Mouse (Mus musculus) kidney, adult 8-10 months (tissue): Measurements from ENCODE around the gene Adamtsl5.
"Not testable (repeated sequence)": the region's sequence is repeated elsewhere in the genome, so short reads cannot be mapped to it uniquely, and the experiment has no call there.

Source experiments
- DNase-seq, 2 experiments: peaks; one replicate each; pipeline ENCODE4 v3.0.0; 2022

Adamtsl5 gene

GRCm38 (mm10) chr10:80371411-80371966 lies 23.3 kb upstream of the Adamtsl5 start:
- peak; percentile 53 to 65 for DNase-seq

DNA sequence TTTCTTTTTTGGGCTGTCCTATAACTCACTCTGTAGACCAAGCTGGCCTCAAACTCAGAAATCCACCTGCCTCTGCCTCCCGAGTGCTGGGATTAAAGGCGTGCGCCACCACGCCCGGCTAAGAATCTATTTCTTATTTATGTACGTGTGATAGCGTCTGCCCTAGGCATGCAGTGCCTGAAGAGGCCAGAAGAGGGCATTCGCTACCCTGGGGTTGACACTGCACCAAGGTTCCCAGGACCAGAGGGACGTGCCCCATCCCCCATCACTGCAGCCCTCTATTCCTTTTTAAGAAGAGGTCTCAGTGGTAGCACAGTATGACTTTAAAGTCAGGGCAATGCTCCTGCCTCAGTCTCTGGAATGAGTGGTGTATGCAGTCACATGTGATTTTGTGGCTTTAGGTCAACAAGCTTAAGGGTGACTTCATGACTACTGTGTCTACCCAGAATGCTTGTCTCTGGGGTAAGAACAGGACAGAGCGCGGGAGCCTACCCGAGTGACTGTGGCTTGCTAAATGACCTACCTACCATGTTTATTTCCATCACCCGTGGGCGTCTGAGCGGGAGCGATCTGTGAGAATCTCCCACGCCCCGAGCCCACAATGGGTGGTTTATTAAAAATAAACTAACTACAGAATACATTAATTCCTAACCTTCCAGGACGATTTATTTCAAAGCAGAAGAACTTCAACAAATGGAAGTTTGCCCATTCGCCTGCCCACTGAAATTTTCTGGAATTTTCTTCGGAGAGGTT lies 22.0 kb upstream of the Adamtsl5 start:
- DNase-seq = no peak

DNA sequence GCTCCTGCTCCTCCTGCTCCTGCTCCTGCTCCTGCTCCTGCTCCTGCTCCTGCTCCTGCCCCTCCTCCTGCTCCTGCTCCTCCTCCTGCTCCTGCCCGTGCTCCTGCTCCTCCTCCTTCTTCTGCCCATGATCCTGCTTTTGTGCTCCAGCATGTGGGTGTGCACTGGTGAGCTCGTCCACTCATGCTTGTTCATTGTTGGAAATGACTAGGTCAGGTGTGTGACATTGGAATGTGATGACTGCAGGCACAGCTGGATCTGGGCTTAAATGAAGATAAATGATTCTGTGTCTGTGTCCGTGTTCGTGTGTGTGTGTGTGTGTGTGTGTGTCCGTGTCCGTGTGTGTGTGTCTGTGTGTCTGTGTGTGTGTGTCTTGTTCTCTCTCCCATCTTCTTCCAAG lies 20.2 kb upstream of the Adamtsl5 start:
- DNase-seq = no peak

- DNase-seq = no peak
These were observed 19.7 kb upstream of the Adamtsl5 start for GRCm38 (mm10) chr10:80367954-80368353.

DNA sequence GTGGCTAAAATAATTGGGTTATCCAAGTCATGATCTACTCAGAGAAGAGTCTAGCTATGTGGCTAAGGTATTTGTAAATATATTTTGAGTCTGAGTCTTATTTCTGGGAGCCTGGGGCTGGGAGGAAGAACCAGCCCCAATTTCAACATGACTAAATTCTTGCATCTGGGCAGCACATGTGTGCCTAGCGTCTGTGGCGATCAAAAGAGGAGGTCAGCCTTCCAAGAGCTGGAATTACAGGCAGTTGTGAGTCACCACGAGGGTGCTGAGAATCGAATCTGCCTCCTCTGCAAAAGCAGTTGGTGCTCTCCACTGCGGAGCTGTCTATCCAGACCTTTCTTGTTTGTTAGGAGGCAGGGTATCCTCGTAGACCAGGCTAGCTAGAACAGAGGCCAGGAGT lies 17.5 kb upstream of the Adamtsl5 start:
- no peak for DNase-seq

- DNase-seq = no peak
These were observed 15.5 kb upstream of the Adamtsl5 start for GRCm38 (mm10) chr10:80363734-80364133.

DNA sequence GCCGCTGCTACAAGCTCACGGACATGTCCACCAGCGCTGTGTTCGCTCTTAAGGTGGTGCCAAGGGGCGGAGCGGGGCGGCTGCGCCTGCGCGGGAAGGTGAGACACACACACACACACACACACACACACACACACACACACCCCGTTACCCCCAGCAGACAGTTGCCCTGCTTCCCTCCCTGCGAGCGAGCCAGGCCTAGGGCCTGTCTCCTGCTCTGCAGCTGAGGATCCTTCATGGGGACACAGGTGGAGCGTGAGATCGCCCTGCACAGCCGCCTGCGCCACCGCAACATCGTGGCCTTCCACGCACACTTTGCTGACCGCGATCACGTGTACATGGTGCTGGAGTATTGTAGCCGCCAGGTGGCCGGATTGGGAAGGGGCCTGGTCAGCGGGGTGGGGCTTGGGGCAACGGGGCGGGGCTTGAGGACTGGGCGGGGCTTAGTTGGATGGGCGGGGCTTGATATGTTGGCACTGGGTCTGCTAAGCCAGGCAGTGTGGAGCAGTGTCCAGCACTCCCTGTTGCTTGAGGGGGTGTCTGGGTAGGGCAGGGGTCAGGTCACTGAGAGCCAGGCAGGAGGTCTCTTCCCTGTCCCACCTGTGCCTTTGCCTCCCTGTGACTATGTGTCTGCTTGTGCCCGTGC lies 9.9 kb upstream of the Adamtsl5 start:
- peak in 1 of 2 experiments; percentile 59 for DNase-seq

- no peak for DNase-seq
These were observed 9.1 kb upstream of the Adamtsl5 start for GRCm38 (mm10) chr10:80357336-80357735.

GRCm38 (mm10) chr10:80356737-80357136 lies 8.5 kb upstream of the Adamtsl5 start:
- DNase-seq = no peak

GRCm38 (mm10) chr10:80356001-80356682 lies 7.9 kb upstream of the Adamtsl5 start, which contains the start of gene Plk5:
Gene Plk5 (plus strand): TSS chr10:80356459.
- no peak for DNase-seq

DNA sequence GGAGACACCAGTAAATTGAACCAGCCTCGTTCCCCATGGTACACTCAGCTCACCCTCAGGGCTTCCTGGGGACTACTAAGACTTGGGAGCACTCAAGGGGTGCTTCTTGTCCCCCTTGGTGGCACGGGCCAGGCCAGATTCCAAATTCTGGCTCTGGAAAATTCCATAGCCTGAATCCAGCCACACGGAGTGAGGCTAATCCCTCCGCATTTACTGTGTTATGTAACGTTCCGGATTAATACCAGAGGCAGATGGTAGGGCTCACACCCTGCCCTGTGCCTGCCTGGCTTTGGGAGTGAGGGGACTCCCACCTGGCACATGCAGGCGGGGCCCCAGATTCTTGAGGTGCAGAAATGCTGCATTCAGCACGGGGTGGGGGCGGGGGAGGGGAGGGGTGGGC lies 7.2 kb upstream of the Adamtsl5 start:
- no peak for DNase-seq

DNA sequence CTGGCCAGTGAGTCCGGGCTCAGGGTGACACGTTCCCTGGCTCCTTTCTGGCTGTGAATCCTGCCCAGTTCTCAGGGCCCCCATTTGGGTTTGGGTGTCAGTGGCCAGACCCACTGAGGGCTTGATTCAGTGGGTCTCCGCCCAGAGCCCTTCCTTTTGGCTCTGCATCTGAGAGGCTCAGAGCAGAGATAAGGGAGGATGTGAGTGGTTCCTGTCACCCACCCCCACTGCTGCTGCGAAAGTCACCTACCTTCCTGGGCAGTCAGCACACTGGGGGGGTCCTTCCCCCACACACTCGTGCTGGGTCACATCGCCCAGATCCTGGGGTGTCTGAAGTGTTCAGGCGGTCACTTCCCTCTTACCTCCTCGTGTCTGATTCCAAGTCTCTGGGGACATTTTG lies 4.5 kb upstream of the Adamtsl5 start:
- no peak for DNase-seq

GRCm38 (mm10) chr10:80351896-80352295 lies 3.7 kb upstream of the Adamtsl5 start:
- DNase-seq = peak; percentile 74 to 83

GRCm38 (mm10) chr10:80350292-80350691 lies 2.1 kb upstream of the Adamtsl5 start:
- peak; percentile 73 to 92 for DNase-seq

DNA sequence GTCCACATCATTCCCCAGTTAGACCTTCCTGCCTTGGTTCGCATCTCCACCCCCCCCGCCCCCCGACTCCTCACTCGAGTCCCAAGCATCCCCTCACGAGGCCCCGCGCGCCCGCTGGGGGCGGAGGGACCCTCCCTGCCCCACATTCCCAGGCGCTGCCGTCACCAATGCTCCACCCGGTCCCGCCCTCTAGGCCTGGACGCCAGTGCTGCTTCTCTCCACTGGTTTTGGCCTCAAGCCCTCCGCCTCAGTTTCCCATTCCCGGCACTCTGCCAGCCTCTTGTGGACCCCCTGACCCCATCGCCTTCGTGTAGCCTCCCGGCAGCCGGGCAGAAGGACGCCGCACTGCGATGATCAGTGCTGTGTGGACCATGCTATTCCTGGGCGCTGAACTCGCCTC lies 769 bp upstream of the Adamtsl5 start:
- DNase-seq = no peak

GRCm38 (mm10) chr10:80347514-80347967 lies 671 bp downstream of the Adamtsl5 start:
- no peak for DNase-seq

- not testable (repeated sequence) for DNase-seq
These were observed 2.3 kb downstream of the Adamtsl5 start for GRCm38 (mm10) chr10:80345929-80346328.

DNA sequence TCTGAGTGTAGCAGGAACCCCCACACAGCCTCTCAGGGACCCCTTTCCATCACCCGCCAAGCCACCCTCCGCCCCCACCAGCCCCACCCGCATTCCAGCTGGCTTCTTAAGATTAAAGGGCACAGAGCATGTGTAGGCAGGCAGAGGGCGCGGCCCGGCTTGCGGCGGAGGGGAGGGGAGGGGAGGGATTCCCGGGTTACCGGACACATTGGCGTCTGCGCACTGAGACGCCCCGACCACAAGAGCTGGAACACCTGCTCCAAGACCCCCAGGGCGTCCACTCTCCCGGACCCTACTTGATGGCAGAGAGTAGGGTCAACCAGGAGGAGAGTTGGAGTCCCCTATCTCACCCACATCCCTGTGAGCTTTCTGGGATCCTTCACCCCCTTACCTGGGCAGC lies 3.1 kb downstream of the Adamtsl5 start:
- no peak for DNase-seq

- peak in 1 of 2 experiments; percentile 60 for DNase-seq
These were observed 4.0 kb downstream of the Adamtsl5 start for GRCm38 (mm10) chr10:80344131-80344661.

DNA sequence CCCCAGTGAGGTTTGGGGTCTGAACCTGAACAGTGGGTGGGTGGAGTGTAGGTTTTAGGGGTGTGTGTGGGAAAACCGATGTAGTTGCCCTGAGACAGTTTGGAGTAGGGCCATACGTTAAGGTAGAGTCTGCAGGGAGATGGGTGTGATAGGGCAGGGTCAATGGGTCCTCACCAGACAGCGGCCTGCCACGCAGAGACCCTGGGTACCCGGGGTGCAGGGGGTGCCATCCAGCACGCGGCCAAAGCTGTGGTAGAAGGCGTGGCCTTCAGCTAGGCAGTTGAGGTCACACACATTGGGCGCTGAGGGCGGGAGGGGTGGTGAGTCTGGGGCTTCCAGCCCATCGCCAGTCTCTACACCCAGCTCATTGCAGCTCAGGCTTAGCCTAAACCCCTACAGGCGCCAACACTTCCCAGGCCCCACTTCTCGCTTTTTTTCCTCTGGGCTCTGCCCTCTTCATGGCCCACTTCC lies 4.8 kb downstream of the Adamtsl5 start:
- no peak for DNase-seq

- DNase-seq = no peak
These were observed 5.3 kb downstream of the Adamtsl5 start for GRCm38 (mm10) chr10:80342749-80343424.

DNA sequence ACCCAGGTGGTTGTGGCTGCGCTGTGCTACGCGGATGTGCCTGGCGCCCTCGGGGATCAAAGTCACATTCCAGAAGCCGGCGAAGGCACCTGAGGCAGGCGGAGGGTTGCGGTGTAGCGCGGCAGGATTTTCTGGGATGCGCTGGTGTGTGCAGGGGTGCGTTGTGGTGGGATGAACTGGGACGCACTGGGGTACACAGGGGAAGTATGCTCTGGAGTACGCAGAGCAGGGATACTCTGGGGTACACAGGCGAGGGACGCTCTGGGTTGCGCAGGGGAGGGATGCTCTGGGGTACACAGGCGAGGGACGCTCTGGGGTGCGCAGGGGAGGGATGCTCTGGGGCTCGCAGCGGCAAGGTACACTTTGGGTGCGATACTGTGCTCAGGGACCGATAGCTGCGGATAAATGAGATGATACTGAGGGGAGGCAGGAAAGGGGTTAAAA lies 5.9 kb downstream of the Adamtsl5 start:
- DNase-seq = no peak
